Mouse (Mus musculus): ENCODE results near the gene Krt4. TPM values are rescaled to one million over a fixed set of nuclear protein-coding genes. Genes with fewer than 3 reads are reported as not detected.

Krt4 gene
- total RNA-seq (2023), result not detected

DNA sequence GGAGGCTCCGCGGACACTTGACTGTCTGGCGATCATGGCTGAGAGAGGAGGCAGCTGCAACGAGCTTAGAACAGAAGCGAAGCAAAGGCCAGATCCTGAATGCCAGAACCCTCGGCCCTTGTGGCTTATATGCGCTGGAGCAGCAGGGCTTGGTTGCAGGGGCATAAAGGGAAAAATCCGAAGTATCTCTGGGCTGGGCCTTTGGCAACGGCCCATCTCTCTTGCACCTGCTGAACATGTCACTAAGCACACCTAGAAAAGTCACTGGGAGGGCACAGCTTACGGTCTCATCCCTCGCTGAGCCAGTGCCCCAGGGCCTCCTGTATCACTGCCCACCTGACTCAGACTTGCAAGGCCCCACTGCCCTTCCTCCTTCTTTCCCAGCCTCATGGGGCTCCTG is at the start of gene Krt4:
Gene Krt4, minus strand, starts transcription at position 101 of the 400 bp plus-strand sequence.

DNA sequence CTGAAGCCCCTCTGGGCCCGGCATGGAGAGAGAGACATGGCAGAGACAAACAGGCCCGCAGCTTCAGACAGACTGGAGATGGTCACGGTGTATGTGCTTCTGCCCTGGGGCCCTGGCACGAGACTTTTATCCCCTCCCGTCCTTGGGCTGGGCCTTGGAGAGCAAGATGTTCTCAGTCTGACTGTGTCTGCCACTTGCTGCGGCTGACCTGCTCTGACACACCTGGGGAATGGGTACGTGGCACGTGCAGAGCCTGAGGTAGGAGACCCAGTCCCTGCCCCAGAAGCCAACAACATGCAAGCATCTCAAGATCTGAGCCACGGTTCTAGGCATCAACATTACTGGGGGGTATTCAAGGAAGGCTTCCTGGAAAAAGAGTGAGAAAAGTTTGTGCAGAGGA is 29.7 kb upstream of the Krt4 start, which contains the start of gene Krt78:
Gene Krt78, minus strand, starts transcription at position 101 of the 400 bp plus-strand sequence.

DNA sequence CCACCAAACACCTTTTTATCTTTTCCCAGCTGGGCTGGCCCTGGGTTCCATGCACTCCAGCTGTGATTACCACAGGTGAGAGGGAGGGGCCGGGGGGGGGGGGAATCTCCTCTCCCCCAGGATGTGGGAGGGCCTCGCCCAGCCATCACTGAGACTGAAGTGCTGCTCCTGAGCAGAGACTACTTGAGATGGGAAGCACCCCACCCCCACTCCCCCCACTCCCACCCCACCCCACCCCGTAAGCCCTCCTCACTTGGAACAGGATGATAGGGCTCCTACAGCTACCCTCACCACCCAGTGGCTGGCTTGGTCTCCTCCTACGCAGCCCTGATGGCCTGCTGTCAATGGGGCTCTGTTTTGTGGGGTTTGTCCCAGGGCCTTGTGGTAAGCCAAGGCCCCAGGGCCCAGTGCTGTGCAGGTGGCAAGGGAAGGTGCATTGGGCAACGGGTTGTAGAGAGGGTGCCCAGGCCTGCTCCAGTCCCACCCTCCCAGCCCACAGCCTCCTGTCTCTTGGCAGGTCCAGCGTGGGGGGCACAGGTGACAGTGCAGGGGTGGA is 15.8 kb upstream of the Krt4 start, which contains the start of gene Krt79:
Gene Krt79, minus strand, starts transcription at position 51 of the 556 bp plus-strand sequence.

DNA sequence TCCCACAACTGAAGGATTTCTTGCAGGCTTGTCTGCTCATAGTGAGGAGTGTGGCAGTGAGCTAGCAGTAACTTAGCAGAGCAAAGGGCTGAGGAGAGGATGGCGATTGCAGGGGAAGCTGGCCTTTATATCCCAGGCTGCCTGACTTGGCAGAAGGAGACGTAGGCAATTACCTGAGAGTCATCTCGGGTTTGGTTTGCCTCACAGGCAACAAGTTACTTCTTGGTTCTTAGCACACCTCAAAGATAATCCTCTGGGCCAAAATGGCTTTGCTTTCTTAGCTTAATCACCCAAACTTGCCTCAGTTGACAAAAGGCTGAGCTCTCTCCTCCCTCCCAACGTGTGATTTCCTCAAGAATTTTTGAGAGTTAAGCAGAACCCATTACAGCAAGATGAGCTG is 31.7 kb downstream of the Krt4 start, which contains the start of gene Krt76:
Gene Krt76, minus strand, starts transcription at position 101 of the 400 bp plus-strand sequence.

DNA sequence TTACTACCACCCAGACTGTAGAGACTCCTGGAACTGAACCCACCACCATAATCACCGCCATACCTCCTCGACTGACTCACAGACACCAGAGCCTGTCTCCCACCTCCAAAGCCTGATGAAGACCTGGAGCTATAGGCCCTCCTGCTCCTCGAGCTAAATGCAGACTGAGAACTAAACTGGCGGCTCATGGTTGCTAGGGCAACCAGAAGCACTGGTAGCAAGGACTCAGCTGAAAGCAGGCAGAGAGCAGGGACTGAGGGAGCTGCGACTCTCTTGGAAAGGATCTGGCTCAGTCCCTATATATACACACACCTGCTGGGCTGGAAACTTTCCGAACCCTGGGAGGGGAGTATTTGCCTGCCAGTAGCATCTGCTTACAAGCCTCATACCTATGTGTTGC is 55.1 kb downstream of the Krt4 start, which contains the start of gene Krt77:
Gene Krt77, minus strand, starts transcription at position 275 of the 400 bp plus-strand sequence.

Other genes starting within 250 kb of the Krt4 start
- not detected for gene Krt6b, start 244.4 kb downstream of the Krt4 start, total RNA-seq (2023)
- not detected for gene Krt6a, start 230.4 kb downstream of the Krt4 start, total RNA-seq (2023)
- not detected for gene Krt5, start 211.8 kb downstream of the Krt4 start, total RNA-seq (2023)
- gene Krt71, start 181.6 kb downstream of the Krt4 start, total RNA-seq (2023), result not detected
- not detected for gene Krt72, start 138.3 kb downstream of the Krt4 start, total RNA-seq (2023)
- gene Krt73, start 122.4 kb downstream of the Krt4 start, total RNA-seq (2023), result not detected
- not detected for gene Krt2, start 106.6 kb downstream of the Krt4 start, total RNA-seq (2023)
- not detected for gene Krt1, start 73.9 kb downstream of the Krt4 start, total RNA-seq (2023)
- not detected for gene Krt77, start 55.0 kb downstream of the Krt4 start, total RNA-seq (2023)
- gene Krt76, start 31.8 kb downstream of the Krt4 start, total RNA-seq (2023), result not detected
- gene Krt79, start 15.6 kb upstream of the Krt4 start, total RNA-seq (2023), result not detected
- gene Krt78, start 29.6 kb upstream of the Krt4 start, total RNA-seq (2023), result not detected
- under 1 TPM in 1 of 2 experiments, not detected in 1; 0.36 TPM for gene Krt8, start 79.7 kb upstream of the Krt4 start, total RNA-seq (2023)
- not detected for gene Krt18, start 103.4 kb upstream of the Krt4 start, total RNA-seq (2023)
- gene Eif4b, start 149.0 kb upstream of the Krt4 start, total RNA-seq (2023), result 100 to 1,000 TPM; 224 to 241 TPM
- gene Tns2, start 175.7 kb upstream of the Krt4 start, total RNA-seq (2023), result 1 to 10 TPM in 1 of 2 experiments, under 1 TPM in 1; 0.82 to 1.5 TPM
- gene Spryd3, start 211.5 kb upstream of the Krt4 start, total RNA-seq (2023), result 10 to 100 TPM; 23.5 to 24.4 TPM
- gene Igfbp6, start 219.6 kb upstream of the Krt4 start, total RNA-seq (2023), result 1 to 10 TPM; 1.3 to 2.7 TPM
- 1 to 10 TPM in 1 of 2 experiments, under 1 TPM in 1; 0.70 to 1.4 TPM for gene Soat2, start 225.8 kb upstream of the Krt4 start, total RNA-seq (2023)